Mouse (Mus musculus) heart, embryonic 13.5 days (tissue): Measurements from ENCODE around the gene Tefm. TPM values are rescaled to one million over a fixed set of nuclear protein-coding genes. Genes with fewer than 3 reads are reported as not detected.
"Not testable (repeated sequence)": the region's sequence is repeated elsewhere in the genome, so short reads cannot be mapped to it uniquely, and the experiment has no call there.

ENCODE experiments used
- ATAC-seq: fragments of 200-750 bp; cut with Nextera tagmentation; 2 replicates; pipeline ENCODE4 v1.8.0; 2017; ENCODE audit warnings: moderate TSS enrichment; ENCODE audit not compliant: insufficient number of reproducible peaks, low FRiP score, low TSS enrichment; ENCODE audit errors: extremely low read depth
- H3K27ac ChIP-seq: fragments of 300-500 bp; sonication (generic); replicated peaks from 2 replicates; pipeline ENCODE4 v1.5.1; 2015; ENCODE audit warnings: moderate library complexity, mild to moderate bottlenecking, inconsistent platforms
- H3K27me3 ChIP-seq: fragments of 300-500 bp; sonication (generic); replicated peaks from 2 replicates; pipeline ENCODE4 v1.6.1; 2015; ENCODE audit warnings: mild to moderate bottlenecking, inconsistent platforms
- H3K36me3 ChIP-seq: fragments of 300-500 bp; sonication (generic); 2 replicates; pipeline ENCODE4 v1.6.1; 2015; ENCODE audit warnings: mild to moderate bottlenecking, inconsistent platforms
- H3K4me1 ChIP-seq: fragments of 300-500 bp; sonication (generic); 2 replicates; pipeline ENCODE4 v1.6.1; 2015; ENCODE audit warnings: inconsistent platforms
- H3K4me2 ChIP-seq: fragments of 300-500 bp; sonication (generic); 2 replicates; pipeline ENCODE4 v1.6.1; 2015; ENCODE audit warnings: inconsistent platforms, mild to moderate bottlenecking, moderate library complexity
- H3K4me3 ChIP-seq: fragments of 300-500 bp; sonication (generic); 2 replicates; pipeline ENCODE4 v1.5.1; 2015; ENCODE audit warnings: moderate library complexity, mild to moderate bottlenecking, inconsistent platforms
- H3K9ac ChIP-seq: fragments of 300-500 bp; sonication (generic); 2 replicates; pipeline ENCODE4 v1.6.1; 2015; ENCODE audit warnings: inconsistent platforms, mild to moderate bottlenecking, moderate library complexity
- H3K9me3 ChIP-seq: fragments of 300-500 bp; sonication (generic); 2 replicates; pipeline ENCODE4 v1.6.1; 2016; ENCODE audit warnings: inconsistent platforms
- WGBS: fragments of 180-500 bp; shearing (Covaris S2); methylation state at CpG from one replicate; pipeline ENCODE4 v1.1.7; 2015; ENCODE audit warnings: mixed read lengths; 5-methylcytosine and 5-hydroxymethylcytosine counted together
- polyA plus RNA-seq: library from polyadenylated mRNA; unstranded; fragments of >200 nt; fragmentation: Nextera tagmentation; extraction: Ambion mirVana; gene quantifications from 2 replicates; pipeline ENCODE4 v1.2.1, GENCODE M21; 2015

The Tefm gene
- polyA plus RNA-seq, 1 experiment from 2014 or later = 27.2 TPM

GRCm38 (mm10) chr11:80155961-80156360 lies 14.0 kb upstream of the Tefm start:
- no peak overlapping the region for H3K9ac ChIP-seq
- WGBS = 76% methylated on average over 4 of the region's 4 CpGs
- H3K36me3 ChIP-seq = no peaks in the 10 kb centered on the region
- ATAC-seq = no peak
- H3K4me3 ChIP-seq = no peak overlapping the region
- no peaks in the 10 kb centered on the region for H3K9me3 ChIP-seq
- peaks cover 12% of the 10 kb centered on the region; the same call in 1 of the 2 replicates for H3K4me1 ChIP-seq
- no peak overlapping the region for H3K27ac ChIP-seq
- H3K4me2 ChIP-seq = no peak overlapping the region
- H3K27me3 ChIP-seq = peaks cover 67% of the 10 kb centered on the region

GRCm38 (mm10) chr11:80155541-80155940 lies 13.6 kb upstream of the Tefm start:
- H3K9me3 ChIP-seq = no peaks in the 10 kb centered on the region
- no peaks in the 10 kb centered on the region for H3K36me3 ChIP-seq
- 75% methylated on average over 8 of the region's 8 CpGs for WGBS
- H3K4me3 ChIP-seq = no peak overlapping the region
- H3K9ac ChIP-seq = no peak overlapping the region
- H3K4me2 ChIP-seq = no peak overlapping the region
- H3K4me1 ChIP-seq = peaks cover 12% of the 10 kb centered on the region; the same call in 1 of the 2 replicates
- no peak overlapping the region for H3K27ac ChIP-seq
- no peak for ATAC-seq
- peaks cover 67% of the 10 kb centered on the region for H3K27me3 ChIP-seq

GRCm38 (mm10) chr11:80154501-80154900 lies 12.5 kb upstream of the Tefm start:
- H3K36me3 ChIP-seq = no peaks in the 10 kb centered on the region
- peaks cover 67% of the 10 kb centered on the region for H3K27me3 ChIP-seq
- WGBS = 31% methylated on average over 25 of the region's 25 CpGs
- ATAC-seq = no peak
- H3K4me2 ChIP-seq = peak overlapping the region; percentile 90
- H3K4me3 ChIP-seq = peak overlapping the region; percentile 67
- H3K27ac ChIP-seq = no peak overlapping the region
- peaks cover 12% of the 10 kb centered on the region; the same call in 1 of the 2 replicates for H3K4me1 ChIP-seq
- H3K9me3 ChIP-seq = no peaks in the 10 kb centered on the region
- peak overlapping the region; percentile 80 for H3K9ac ChIP-seq

GRCm38 (mm10) chr11:80153857-80154495 lies 12.0 kb upstream of the Tefm start, which contains the start of gene Adap2:
Gene Adap2 (plus strand): TSS chr11:80154105.
- Histone ChIP-seq H3K4me3 (peak within 1 kb of the TSS; percentile 67), H3K9ac (peak within 1 kb of the TSS; percentile 80), H3K27me3 (peaks cover 67% of the 10 kb centered on the region), H3K27ac (no peak within 1 kb of the TSS), H3K9me3 (no peaks in the 10 kb centered on the region), H3K4me2 (peak within 1 kb of the TSS; percentile 90), H3K4me1 (peaks cover 12% of the 10 kb centered on the region; the same call in 1 of the 2 replicates), H3K36me3 (no peaks in the 10 kb centered on the region)
- 2% methylated on average over 47 of the region's 47 CpGs for WGBS
- peak; percentile 80 for ATAC-seq

- no peak overlapping the region for H3K9ac ChIP-seq
- peaks cover 12% of the 10 kb centered on the region; the same call in 1 of the 2 replicates for H3K4me1 ChIP-seq
- H3K4me3 ChIP-seq = no peak overlapping the region
- peaks cover 58% of the 10 kb centered on the region for H3K27me3 ChIP-seq
- no peaks in the 10 kb centered on the region for H3K9me3 ChIP-seq
- ATAC-seq = no peak
- H3K4me2 ChIP-seq = no peak overlapping the region
- no peaks in the 10 kb centered on the region for H3K36me3 ChIP-seq
- no peak overlapping the region for H3K27ac ChIP-seq
- 61% methylated on average over 8 of the region's 8 CpGs for WGBS
Observed at GRCm38 (mm10) chr11:80152376-80152775, 10.4 kb upstream of the Tefm start.

- H3K9me3 ChIP-seq = no peaks in the 10 kb centered on the region
- ATAC-seq = no peak
- WGBS = 59% methylated on average over 2 of the region's 2 CpGs
- H3K9ac ChIP-seq = no peak overlapping the region
- H3K27me3 ChIP-seq = peaks cover 49% of the 10 kb centered on the region
- no peak overlapping the region for H3K4me3 ChIP-seq
- no peak overlapping the region for H3K4me2 ChIP-seq
- H3K36me3 ChIP-seq = no peaks in the 10 kb centered on the region
- peaks cover 12% of the 10 kb centered on the region; the same call in 1 of the 2 replicates for H3K4me1 ChIP-seq
- H3K27ac ChIP-seq = no peak overlapping the region
Observed at GRCm38 (mm10) chr11:80151541-80151940, 9.6 kb upstream of the Tefm start.

- peaks cover 40% of the 10 kb centered on the region for H3K27me3 ChIP-seq
- no peak overlapping the region for H3K27ac ChIP-seq
- no peaks in the 10 kb centered on the region for H3K9me3 ChIP-seq
- no peak for ATAC-seq
- no peak overlapping the region for H3K9ac ChIP-seq
- WGBS = 67% methylated on average over 5 of the region's 5 CpGs
- H3K4me3 ChIP-seq = no peak overlapping the region
- H3K4me1 ChIP-seq = peaks cover 12% of the 10 kb centered on the region; the same call in 1 of the 2 replicates
- H3K4me2 ChIP-seq = no peak overlapping the region
- no peaks in the 10 kb centered on the region for H3K36me3 ChIP-seq
Observed at GRCm38 (mm10) chr11:80150566-80150965, 8.6 kb upstream of the Tefm start.

GRCm38 (mm10) chr11:80149412-80150023 lies 7.5 kb upstream of the Tefm start:
- Histone ChIP-seq H3K9ac (no peak overlapping the region), H3K27ac (no peak overlapping the region), H3K27me3 (peaks cover 29% of the 10 kb centered on the region), H3K36me3 (no peaks in the 10 kb centered on the region), H3K4me3 (no peak overlapping the region), H3K4me2 (no peak overlapping the region), H3K4me1 (peaks cover 11% of the 10 kb centered on the region; the same call in 1 of the 2 replicates), H3K9me3 (no peaks in the 10 kb centered on the region)
- WGBS = 66% methylated on average over 8 of the region's 8 CpGs
- ATAC-seq = no peak

GRCm38 (mm10) chr11:80148974-80149373 lies 7.0 kb upstream of the Tefm start:
- H3K4me3 ChIP-seq, H3K27ac ChIP-seq, H3K4me1 ChIP-seq, H3K4me2 ChIP-seq, ATAC-seq, H3K9ac ChIP-seq, H3K36me3 ChIP-seq, H3K9me3 ChIP-seq: not testable (repeated sequence)
- peaks cover 24% of the 10 kb centered on the region for H3K27me3 ChIP-seq
- WGBS = 46% methylated on average over 4 of the region's 4 CpGs

GRCm38 (mm10) chr11:80148313-80148712 lies 6.3 kb upstream of the Tefm start:
- no peak overlapping the region for H3K4me3 ChIP-seq
- no peaks in the 10 kb centered on the region for H3K9me3 ChIP-seq
- no peak overlapping the region for H3K9ac ChIP-seq
- no peaks in the 10 kb centered on the region for H3K4me1 ChIP-seq
- H3K4me2 ChIP-seq = no peak overlapping the region
- no peak for ATAC-seq
- H3K36me3 ChIP-seq = no peaks in the 10 kb centered on the region
- H3K27me3 ChIP-seq = peaks cover 17% of the 10 kb centered on the region
- WGBS = 48% methylated on average over 1 of the region's 1 CpGs
- no peak overlapping the region for H3K27ac ChIP-seq

GRCm38 (mm10) chr11:80147748-80148147 lies 5.8 kb upstream of the Tefm start:
- H3K9me3 ChIP-seq = no peaks in the 10 kb centered on the region
- peaks cover 2% of the 10 kb centered on the region; the same call in 1 of the 2 replicates for H3K4me1 ChIP-seq

More at GRCm38 (mm10) chr11:80147748-80148147, 5.8 kb upstream of the Tefm start:
- H3K4me3 ChIP-seq = no peak overlapping the region
- H3K36me3 ChIP-seq = no peaks in the 10 kb centered on the region
- no peak overlapping the region for H3K9ac ChIP-seq
- H3K4me2 ChIP-seq = no peak overlapping the region
- WGBS = 59% methylated on average over 6 of the region's 6 CpGs
- no peak for ATAC-seq
- peaks cover 13% of the 10 kb centered on the region for H3K27me3 ChIP-seq
- no peak overlapping the region for H3K27ac ChIP-seq
